Mouse (Mus musculus) MEL (cell line): ENCODE results near the gene Kcna2. TPM values are rescaled to one million over a fixed set of nuclear protein-coding genes. Genes with fewer than 3 reads are reported as not detected.

Experiments
- DNase-seq: peaks from one replicate; pipeline ENCODE4 v3.0.0; 2011; ENCODE audit warnings: low read depth, low spot score
- H3K27ac ChIP-seq: 2 replicates; pipeline ENCODE4 v1.5.1; 2012; ENCODE audit warnings: low read depth, mild to moderate bottlenecking, control low read depth, low read length, moderate library complexity; ENCODE audit not compliant: control insufficient read depth
- H3K27me3 ChIP-seq, 2 experiments: fragments of 150-350 bp in 1 of 2; sonication (generic) in 1 of 2; 2 replicates each; pipeline ENCODE4 v1.6.1; 2012; ENCODE audit warnings: low read length in 2 of 2, mild to moderate bottlenecking in 2 of 2, improper control_type of control experiment in 1 of 2, moderate library complexity in 1 of 2; ENCODE audit not compliant: insufficient read depth in 2 of 2, control insufficient read depth in 1 of 2
- H3K36me3 ChIP-seq, 2 experiments: 2 replicates each; pipeline ENCODE4 v1.6.1; 2012 to 2014; ENCODE audit warnings: low read length in 2 of 2, improper control_type of control experiment in 1 of 2, inconsistent platforms in 1 of 2, mild to moderate bottlenecking in 1 of 2; ENCODE audit not compliant: insufficient read depth in 2 of 2, control insufficient read depth in 1 of 2
- H3K4me1 ChIP-seq, 2 experiments: fragments of 150-350 bp in 1 of 2; sonication (generic) in 1 of 2; 2 replicates each; pipeline ENCODE4 v1.6.1; 2012; ENCODE audit warnings: low read length in 2 of 2, improper control_type of control experiment in 1 of 2, mild to moderate bottlenecking in 1 of 2; ENCODE audit not compliant: insufficient read depth in 2 of 2, control insufficient read depth in 1 of 2
- H3K4me3 ChIP-seq, 2 experiments: fragments of 150-350 bp in 1 of 2; sonication (generic) in 1 of 2; 2 replicates each; pipeline ENCODE4 v1.5.1; 2012; ENCODE audit warnings: low read depth in 2 of 2, low read length in 2 of 2, mild to moderate bottlenecking in 2 of 2, moderate library complexity in 2 of 2, control low read depth in 1 of 2, improper control_type of control experiment in 1 of 2; ENCODE audit not compliant: control insufficient read depth in 1 of 2, insufficient read depth in 1 of 2
- H3K79me2 ChIP-seq: 2 replicates; pipeline ENCODE4 v1.6.1; 2012; ENCODE audit warnings: mild to moderate bottlenecking, low read length, moderate library complexity; ENCODE audit not compliant: control insufficient read depth, poor library complexity, insufficient read depth
- H3K9ac ChIP-seq: 2 replicates; pipeline ENCODE4 v1.6.1; 2012; ENCODE audit warnings: low read depth, mild to moderate bottlenecking, control low read depth, low read length, moderate library complexity; ENCODE audit not compliant: control insufficient read depth, poor library complexity, severe bottlenecking
- H3K9me3 ChIP-seq: fragments of 150-350 bp; sonication (generic); replicated peaks from 2 replicates; pipeline ENCODE4 v1.6.1; 2012; ENCODE audit warnings: mild to moderate bottlenecking, low read length, improper control_type of control experiment, moderate library complexity; ENCODE audit not compliant: insufficient read depth
- BHLHE40 ChIP-seq: IDR thresholded peaks from 2 replicates; pipeline ENCODE4 v1.6.1; 2012; ENCODE audit warnings: low read depth, mild to moderate bottlenecking, inconsistent platforms, low read length, improper control_type of control experiment, borderline replicate concordance
- CHD2 ChIP-seq: IDR thresholded peaks from 2 replicates; pipeline ENCODE4 v1.6.1; 2011; ENCODE audit warnings: low read length, improper control_type of control experiment
- GATA1 ChIP-seq: IDR thresholded peaks from 2 replicates; pipeline ENCODE4 v1.6.1; 2011; ENCODE audit warnings: low read depth, low read length, improper control_type of control experiment
- MEF2A ChIP-seq: IDR thresholded peaks from 2 replicates; pipeline ENCODE4 v1.6.1; 2014; ENCODE audit warnings: low read depth, mild to moderate bottlenecking, inconsistent platforms, low read length, improper control_type of control experiment; ENCODE audit not compliant: poor library complexity, insufficient replicate concordance, severe bottlenecking; ENCODE audit errors: extremely low read depth
- NELFE ChIP-seq: IDR thresholded peaks from 2 replicates; pipeline ENCODE4 v1.6.1; 2011; ENCODE audit warnings: low read depth, low read length, improper control_type of control experiment
- RCOR1 ChIP-seq: IDR thresholded peaks from 2 replicates; pipeline ENCODE4 v1.6.1; 2012; ENCODE audit warnings: low read depth, mild to moderate bottlenecking, inconsistent platforms, low read length, improper control_type of control experiment
- TBP ChIP-seq: IDR thresholded peaks from 2 replicates; pipeline ENCODE4 v1.8.0; 2011; ENCODE audit warnings: low read depth, low read length, improper control_type of control experiment
- UBTF ChIP-seq: IDR thresholded peaks from 2 replicates; pipeline ENCODE4 v1.6.1; 2012; ENCODE audit warnings: low read depth, mild to moderate bottlenecking, inconsistent platforms, low read length, improper control_type of control experiment, moderate library complexity, borderline replicate concordance; ENCODE audit not compliant: insufficient read depth
- USF2 ChIP-seq, 2 experiments: IDR thresholded peaks; 2 replicates each; pipeline ENCODE4 v1.6.1; 2011 to 2012; ENCODE audit warnings: improper control_type of control experiment in 2 of 2, low read length in 2 of 2, borderline replicate concordance in 1 of 2, inconsistent platforms in 1 of 2, low read depth in 1 of 2, mild to moderate bottlenecking in 1 of 2; ENCODE audit not compliant: insufficient read depth in 1 of 2
- ZC3H11A ChIP-seq: IDR thresholded peaks from 2 replicates; pipeline ENCODE4 v1.6.1; 2012; ENCODE audit warnings: low read depth, mild to moderate bottlenecking, inconsistent platforms, low read length, improper control_type of control experiment
- ZMIZ1 ChIP-seq: IDR thresholded peaks from 2 replicates; pipeline ENCODE4 v1.6.1; 2012; ENCODE audit warnings: low read depth, mild to moderate bottlenecking, inconsistent platforms, low read length, improper control_type of control experiment, moderate library complexity
- polyA plus RNA-seq, 2 experiments: library from polyadenylated mRNA; stranded (reverse) in 1 of 2; unstranded in 1 of 2; fragments of >175 nt in 1 of 2; fragments of >200 nt in 1 of 2; gene quantifications; 2 replicates each; pipeline versions ENCODE4 v1.2.1 to v1.2.4; 2012; ENCODE audit warnings: low replicate concordance in 2 of 2, low read depth in 1 of 2; ENCODE audit not compliant: insufficient read length in 2 of 2, insufficient read depth in 1 of 2, missing spikeins in 1 of 2
- total RNA-seq: library from RNA; depleted of rRNA; stranded (reverse); fragments of 300-350 nt; gene quantifications from 2 replicates; pipeline ENCODE4 v1.2.3, GENCODE M21; 2012

Kcna2 gene
- total and polyA plus RNA-seq, 3 experiments = under 0.01 TPM; not detected in 2

DNA sequence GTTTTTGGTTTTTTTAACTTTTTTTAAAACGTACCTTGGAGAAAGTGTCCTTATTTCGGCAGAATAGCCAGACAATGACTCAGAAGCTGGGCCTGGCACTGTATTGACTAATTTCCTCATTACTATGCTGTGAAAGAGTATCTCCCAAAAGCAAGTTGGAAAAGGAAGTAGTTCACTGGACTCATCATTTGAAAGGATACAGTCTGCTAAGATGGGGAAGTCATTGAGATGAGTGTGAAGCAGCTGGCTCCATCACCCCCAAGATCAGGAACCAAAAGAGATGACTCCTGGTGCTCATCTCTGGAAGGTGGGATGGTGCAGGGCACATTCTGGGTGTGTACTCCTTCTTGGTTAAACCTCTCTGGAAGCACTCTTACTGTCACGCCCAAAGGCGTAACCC, 13.5 kb upstream of the Kcna2 start:
- H3K27ac ChIP-seq = no peak overlapping the region
- H3K4me3 ChIP-seq = no peak overlapping the region
- no peaks in the 10 kb centered on the region for H3K27me3 ChIP-seq
- no peaks in the 10 kb centered on the region for H3K36me3 ChIP-seq
- H3K4me1 ChIP-seq = no peaks in the 10 kb centered on the region
- H3K79me2 ChIP-seq = no peaks in the 10 kb centered on the region
- DNase-seq = no peak
- no peak overlapping the region for H3K9ac ChIP-seq
- TF ChIP-seq NELFE (no peak), TBP (no peak), BHLHE40 (no peak), RCOR1 (no peak), ZC3H11A (no peak), UBTF (no peak)
- TF ChIP-seq, all 39 proteins: peak for 0
- no peaks in the 10 kb centered on the region for H3K9me3 ChIP-seq

GRCm38 (mm10) chr3:107088820-107089219, 12.1 kb upstream of the Kcna2 start:
- Histone ChIP-seq H3K27me3 (no peaks in the 10 kb centered on the region), H3K9ac (no peak overlapping the region), H3K4me3 (no peak overlapping the region), H3K27ac (no peak overlapping the region), H3K36me3 (no peaks in the 10 kb centered on the region), H3K4me1 (no peaks in the 10 kb centered on the region), H3K9me3 (no peaks in the 10 kb centered on the region), H3K79me2 (no peaks in the 10 kb centered on the region)
- TF ChIP-seq GATA1 (no peak), ZC3H11A (no peak), ZMIZ1 (no peak)
- DNase-seq = no peak

DNA sequence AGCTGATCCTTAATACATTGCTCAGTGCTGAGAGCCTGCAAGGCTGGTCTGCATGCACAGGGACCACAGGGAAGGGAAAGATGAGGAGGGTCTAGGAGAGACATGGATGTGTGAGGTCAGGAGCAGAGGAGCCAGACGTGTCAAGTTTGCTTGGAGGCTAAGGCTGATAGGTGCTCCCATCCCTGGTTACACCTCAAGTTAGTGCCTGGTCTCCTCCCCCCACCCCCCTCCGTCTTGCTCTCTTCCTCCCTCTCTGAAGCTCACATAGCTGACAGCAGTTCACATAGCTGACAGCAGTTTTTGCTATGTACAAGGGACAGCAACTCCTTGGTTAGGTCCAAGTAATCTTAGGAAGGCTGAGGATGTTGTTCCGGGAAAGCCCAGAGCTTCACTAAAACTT, 11.5 kb upstream of the Kcna2 start:
- no peak overlapping the region for H3K27ac ChIP-seq
- no peaks in the 10 kb centered on the region for H3K9me3 ChIP-seq
- H3K4me3 ChIP-seq = no peak overlapping the region
- no peak overlapping the region for H3K9ac ChIP-seq
- no peaks in the 10 kb centered on the region for H3K27me3 ChIP-seq
- H3K4me1 ChIP-seq = no peaks in the 10 kb centered on the region
- no peaks in the 10 kb centered on the region for H3K36me3 ChIP-seq
- TF ChIP-seq CHD2 (no peak), USF2 (IDR thresholded peaks at IDR 0.05; ENCODE audit: borderline replicate concordance in 1 of 2, insufficient read depth in 1 of 2, low read depth in 1 of 2, low read length in 2 of 2) (no peak), MEF2A (no peak)
- no peaks in the 10 kb centered on the region for H3K79me2 ChIP-seq
- no peak for DNase-seq
